Mouse (Mus musculus): Measurements from ENCODE around the gene Pacrg. TPM values are rescaled to one million over a fixed set of nuclear protein-coding genes. Genes with fewer than 3 reads are reported as not detected.

The Pacrg gene
- polyA plus RNA-seq, 1 experiment from 2014 or later, result 22.5 TPM

DNA sequence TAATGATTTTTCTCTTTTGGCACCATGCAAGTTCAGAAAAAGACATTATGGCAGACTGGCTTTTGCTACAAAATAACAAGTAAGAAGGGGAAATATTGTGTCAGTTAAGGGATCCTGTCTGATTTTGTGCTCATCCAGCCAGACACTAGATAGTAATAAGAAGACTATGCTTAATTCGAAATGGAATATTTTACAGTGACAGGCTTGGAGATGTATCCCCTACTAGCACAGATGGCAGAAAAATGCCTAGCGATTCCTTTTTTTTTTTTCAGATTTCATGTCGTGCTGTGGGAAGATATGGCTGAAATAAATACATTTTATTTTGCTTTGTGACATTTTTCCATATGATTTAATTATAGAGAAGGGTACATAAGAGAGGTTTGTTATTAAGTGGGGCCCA, 333.2 kb downstream of the Pacrg start:
- no peaks in the 10 kb centered on the region for H3K27me3 ChIP-seq (ENCODE audit: control insufficient read depth, insufficient read depth, low read depth, low read length)
- H3K9me3 ChIP-seq (replicated peaks; ENCODE audit: control insufficient read depth, low read length, poor library complexity, severe bottlenecking), result no peaks in the 10 kb centered on the region
- H3K4me1 ChIP-seq (ENCODE audit: control insufficient read depth, insufficient read depth, low read length), result peaks cover 10% of the 10 kb centered on the region; the same call in 1 of the 2 replicates
- no peak for ATAC-seq
- no peak overlapping the region for H3K4me2 ChIP-seq (ENCODE audit: low read length)
- H3K36me3 ChIP-seq (ENCODE audit: control insufficient read depth, insufficient read depth, low read length), result no peaks in the 10 kb centered on the region
- WGBS, result 60% methylated on average over 3 of the region's 3 CpGs
- H3K9ac ChIP-seq (ENCODE audit: low read depth, low read length), result no peak overlapping the region
- no peak overlapping the region for H3K4me3 ChIP-seq (ENCODE audit: low read depth, low read length)
- H3K27ac ChIP-seq (ENCODE audit: low read length), result peak overlapping the region; percentile 63

- no peak for ATAC-seq
- H3K27ac ChIP-seq (ENCODE audit: low read length), result no peak overlapping the region
- WGBS, result 82% methylated on average over 2 of the region's 2 CpGs
- H3K4me2 ChIP-seq (ENCODE audit: low read length), result no peak overlapping the region
- no peak overlapping the region for H3K4me3 ChIP-seq (ENCODE audit: low read depth, low read length)
- no peaks in the 10 kb centered on the region for H3K36me3 ChIP-seq (ENCODE audit: control insufficient read depth, insufficient read depth, low read length)
- H3K9me3 ChIP-seq (replicated peaks; ENCODE audit: control insufficient read depth, low read length, poor library complexity, severe bottlenecking), result no peaks in the 10 kb centered on the region
- peaks cover 12% of the 10 kb centered on the region for H3K4me1 ChIP-seq (ENCODE audit: control insufficient read depth, insufficient read depth, low read length)
- H3K9ac ChIP-seq (ENCODE audit: low read depth, low read length), result no peak overlapping the region
- no peaks in the 10 kb centered on the region for H3K27me3 ChIP-seq (ENCODE audit: control insufficient read depth, insufficient read depth, low read depth, low read length)
These were observed 338.7 kb downstream of the Pacrg start for GRCm38 (mm10) chr17:10501439-10501838.

DNA sequence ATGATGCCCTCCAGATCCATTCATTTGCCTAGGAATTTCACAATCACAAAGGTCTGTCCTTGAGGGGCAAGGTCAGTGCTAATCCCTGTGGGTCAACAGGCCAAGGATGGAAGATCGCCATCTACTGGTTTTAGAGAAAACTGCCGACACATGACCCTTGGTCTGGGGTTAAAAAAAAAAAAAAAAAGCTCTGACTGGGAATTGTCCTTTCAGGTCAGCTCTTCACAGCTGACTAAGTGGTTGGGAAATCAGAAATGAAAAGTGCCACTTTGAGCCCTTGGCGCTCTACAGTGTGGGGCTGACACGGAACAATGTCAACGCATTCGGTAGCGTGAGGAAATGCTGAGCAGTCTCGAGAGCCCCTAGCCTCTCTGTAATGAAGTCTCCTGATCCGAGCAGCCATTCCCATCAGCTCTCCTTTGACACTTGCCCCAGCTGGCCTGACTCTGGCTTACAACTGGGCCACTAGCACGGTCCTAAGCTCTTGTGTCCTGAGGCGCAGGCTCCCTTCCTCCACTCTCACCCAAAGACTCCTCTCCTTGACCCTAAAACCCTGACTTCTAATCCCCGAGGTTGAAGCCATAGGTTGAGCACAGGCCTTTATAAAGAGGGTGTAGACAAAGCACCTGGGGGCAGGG, 339.2 kb downstream of the Pacrg start:
- H3K4me1 ChIP-seq (ENCODE audit: control insufficient read depth, insufficient read depth, low read length), result peaks cover 12% of the 10 kb centered on the region
- ATAC-seq, result no peak
- H3K4me2 ChIP-seq (ENCODE audit: low read length), result no peak overlapping the region
- no peak overlapping the region for H3K27ac ChIP-seq (ENCODE audit: low read length)
- no peak overlapping the region for H3K4me3 ChIP-seq (ENCODE audit: low read depth, low read length)
- no peaks in the 10 kb centered on the region for H3K27me3 ChIP-seq (ENCODE audit: control insufficient read depth, insufficient read depth, low read depth, low read length)
- no peak overlapping the region for H3K9ac ChIP-seq (ENCODE audit: low read depth, low read length)
- no peaks in the 10 kb centered on the region for H3K9me3 ChIP-seq (replicated peaks; ENCODE audit: control insufficient read depth, low read length, poor library complexity, severe bottlenecking)
- 38% methylated on average over 12 of the region's 12 CpGs for WGBS
- H3K36me3 ChIP-seq (ENCODE audit: control insufficient read depth, insufficient read depth, low read length), result no peaks in the 10 kb centered on the region

DNA sequence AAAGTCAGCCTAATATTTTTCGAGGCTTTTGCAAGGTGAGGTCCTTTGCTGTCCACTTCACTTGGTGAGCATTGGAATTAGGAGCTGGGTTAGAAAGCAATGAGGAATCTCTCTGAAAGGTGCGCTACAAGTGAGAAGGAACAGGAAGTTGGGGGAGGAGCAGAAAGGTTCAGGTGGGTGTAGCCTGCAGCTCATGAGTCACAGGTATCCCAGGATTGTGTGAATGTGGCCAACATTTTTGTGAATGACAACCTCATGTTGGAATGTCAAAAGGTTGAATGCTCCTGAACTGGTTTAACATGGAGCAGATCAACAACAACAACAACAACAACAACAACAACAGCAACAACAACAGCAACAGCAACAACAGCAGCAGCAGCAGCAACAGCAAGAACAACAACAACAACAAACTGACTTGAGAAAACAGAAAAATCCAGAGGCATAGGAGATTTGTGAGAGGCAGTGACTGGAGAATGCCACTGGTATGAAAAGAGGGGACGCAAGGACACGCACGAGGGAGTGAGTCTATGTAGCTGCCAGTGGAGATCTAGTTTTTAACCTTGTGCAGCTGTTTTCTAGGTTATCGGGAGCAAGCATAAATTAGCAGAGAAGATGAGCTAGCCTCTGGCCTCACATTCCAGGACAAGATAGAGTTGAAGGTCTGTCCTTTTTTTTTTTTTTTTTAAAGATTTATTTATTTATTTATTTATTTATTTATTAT, 341.0 kb downstream of the Pacrg start:
- peaks cover 12% of the 10 kb centered on the region for H3K4me1 ChIP-seq (ENCODE audit: control insufficient read depth, insufficient read depth, low read length)
- no peak overlapping the region for H3K9ac ChIP-seq (ENCODE audit: low read depth, low read length)
- no peaks in the 10 kb centered on the region for H3K9me3 ChIP-seq (replicated peaks; ENCODE audit: control insufficient read depth, low read length, poor library complexity, severe bottlenecking)
- no peaks in the 10 kb centered on the region for H3K36me3 ChIP-seq (ENCODE audit: control insufficient read depth, insufficient read depth, low read length)
- H3K27ac ChIP-seq (ENCODE audit: low read length), result no peak overlapping the region
- no peaks in the 10 kb centered on the region for H3K27me3 ChIP-seq (ENCODE audit: control insufficient read depth, insufficient read depth, low read depth, low read length)
- WGBS, result 88% methylated on average over 6 of the region's 6 CpGs
- H3K4me3 ChIP-seq (ENCODE audit: low read depth, low read length), result no peak overlapping the region
- ATAC-seq, result no peak
- no peak overlapping the region for H3K4me2 ChIP-seq (ENCODE audit: low read length)

DNA sequence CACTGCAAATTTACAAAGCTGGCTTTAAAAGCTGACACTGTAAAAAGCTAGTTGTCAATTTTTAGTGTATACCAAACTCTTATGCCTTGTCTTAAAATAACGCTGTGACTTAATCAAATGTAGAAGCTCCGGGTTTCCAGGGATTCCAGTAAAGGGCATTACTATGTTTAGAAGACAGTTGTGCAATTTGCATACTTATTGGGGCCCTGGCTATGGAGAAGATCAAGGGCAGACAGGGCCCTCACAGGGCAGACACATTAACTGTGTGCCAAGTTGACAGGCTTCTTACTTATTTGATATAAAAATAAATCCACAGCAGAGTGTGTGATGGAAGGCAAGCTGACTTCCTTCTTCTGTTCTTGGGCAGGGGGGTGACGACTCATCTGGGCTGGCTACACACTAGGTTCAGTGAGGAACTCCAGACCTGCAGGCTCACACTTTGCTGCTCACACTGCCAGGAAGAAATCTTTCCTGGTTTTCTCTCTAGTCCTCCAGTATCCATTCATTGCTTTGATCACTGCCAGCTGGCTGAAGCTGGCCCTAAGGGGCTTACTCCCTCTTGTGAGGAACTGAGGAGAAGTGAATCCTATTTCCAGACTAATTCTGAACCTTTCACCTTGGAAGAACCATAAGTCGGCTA, 342.2 kb downstream of the Pacrg start:
- WGBS, result 36% methylated on average over 4 of the region's 4 CpGs
- no peak overlapping the region for H3K9ac ChIP-seq (ENCODE audit: low read depth, low read length)
- H3K27ac ChIP-seq (ENCODE audit: low read length), result peak overlapping the region; percentile 50; the same call in 1 of the 2 replicates
- H3K36me3 ChIP-seq (ENCODE audit: control insufficient read depth, insufficient read depth, low read length), result no peaks in the 10 kb centered on the region
- no peak overlapping the region for H3K4me2 ChIP-seq (ENCODE audit: low read length)
- no peaks in the 10 kb centered on the region for H3K9me3 ChIP-seq (replicated peaks; ENCODE audit: control insufficient read depth, low read length, poor library complexity, severe bottlenecking)
- H3K4me1 ChIP-seq (ENCODE audit: control insufficient read depth, insufficient read depth, low read length), result peaks cover 12% of the 10 kb centered on the region
- no peaks in the 10 kb centered on the region for H3K27me3 ChIP-seq (ENCODE audit: control insufficient read depth, insufficient read depth, low read depth, low read length)
- 0 out of 2 replicates have a peak, but pooled peaks have one; percentile 17 for ATAC-seq
- no peak overlapping the region for H3K4me3 ChIP-seq (ENCODE audit: low read depth, low read length)

- Histone ChIP-seq H3K4me3 (ENCODE audit: low read depth, low read length) (no peak overlapping the region), H3K27ac (ENCODE audit: low read length) (no peak overlapping the region), H3K4me1 (ENCODE audit: control insufficient read depth, insufficient read depth, low read length) (peaks cover 12% of the 10 kb centered on the region), H3K9me3 (replicated peaks; ENCODE audit: control insufficient read depth, low read length, poor library complexity, severe bottlenecking) (no peaks in the 10 kb centered on the region), H3K27me3 (ENCODE audit: control insufficient read depth, insufficient read depth, low read depth, low read length) (no peaks in the 10 kb centered on the region), H3K36me3 (ENCODE audit: control insufficient read depth, insufficient read depth, low read length) (no peaks in the 10 kb centered on the region), H3K4me2 (ENCODE audit: low read length) (no peak overlapping the region), H3K9ac (ENCODE audit: low read depth, low read length) (no peak overlapping the region)
- ATAC-seq, result no peak
- WGBS, result 75% methylated on average over 8 of the region's 8 CpGs
These were observed 344.0 kb downstream of the Pacrg start for GRCm38 (mm10) chr17:10496066-10496465.

- Histone ChIP-seq H3K4me3 (ENCODE audit: low read depth, low read length) (no peak overlapping the region), H3K27ac (ENCODE audit: low read length) (no peak overlapping the region), H3K27me3 (ENCODE audit: control insufficient read depth, insufficient read depth, low read depth, low read length) (no peaks in the 10 kb centered on the region), H3K4me1 (ENCODE audit: control insufficient read depth, insufficient read depth, low read length) (peaks cover 12% of the 10 kb centered on the region), H3K9ac (ENCODE audit: low read depth, low read length) (no peak overlapping the region), H3K9me3 (replicated peaks; ENCODE audit: control insufficient read depth, low read length, poor library complexity, severe bottlenecking) (no peaks in the 10 kb centered on the region), H3K4me2 (ENCODE audit: low read length) (no peak overlapping the region), H3K36me3 (ENCODE audit: control insufficient read depth, insufficient read depth, low read length) (no peaks in the 10 kb centered on the region)
- ATAC-seq, result no peak
- 35% methylated on average over 8 of the region's 8 CpGs for WGBS
These were observed 344.5 kb downstream of the Pacrg start for GRCm38 (mm10) chr17:10495588-10495987.

GRCm38 (mm10) chr17:10493124-10493523, 347.0 kb downstream of the Pacrg start:
- Histone ChIP-seq H3K4me1 (ENCODE audit: control insufficient read depth, insufficient read depth, low read length) (peaks cover 9% of the 10 kb centered on the region), H3K4me2 (ENCODE audit: low read length) (no peak overlapping the region), H3K27ac (ENCODE audit: low read length) (no peak overlapping the region), H3K27me3 (ENCODE audit: control insufficient read depth, insufficient read depth, low read depth, low read length) (no peaks in the 10 kb centered on the region), H3K4me3 (ENCODE audit: low read depth, low read length) (no peak overlapping the region), H3K9me3 (replicated peaks; ENCODE audit: control insufficient read depth, low read length, poor library complexity, severe bottlenecking) (no peaks in the 10 kb centered on the region), H3K9ac (ENCODE audit: low read depth, low read length) (no peak overlapping the region), H3K36me3 (ENCODE audit: control insufficient read depth, insufficient read depth, low read length) (no peaks in the 10 kb centered on the region)
- WGBS, result 8% methylated on average over 3 of the region's 3 CpGs
- ATAC-seq, result no peak

Measured in midbrain, embryonic 16.5 days (tissue).